Mouse (Mus musculus) activated CD4-positive, CD25-positive, alpha-beta regulatory T cell (primary cell): ENCODE data around the gene Fmo4. TPM values are rescaled to one million over a fixed set of nuclear protein-coding genes. Genes with fewer than 3 reads are reported as not detected.

Source experiments
- polyA plus RNA-seq, 2 experiments: library from polyadenylated mRNA; unstranded; fragments of 100-300 nt; shearing (Covaris generic); gene quantifications; one replicate each; pipeline ENCODE4 v1.2.1; 2017

Fmo4 gene
- under 1 TPM in 1 of 2 experiments, not detected in 1; 0.17 TPM for polyA plus RNA-seq

GRCm38 (mm10) chr1:162813836-162814156 is at the start of gene Fmo4:
Gene Fmo4, minus strand, starts transcription at chr1:162813972.

Other genes with a start within 250 kb of the Fmo4 start
- gene Vamp4, start 243.5 kb downstream of the Fmo4 start, polyA plus RNA-seq, result 10 to 100 TPM; 90.5 to 95.6 TPM
- gene Myoc, start 174.8 kb downstream of the Fmo4 start, polyA plus RNA-seq, result not detected
- gene Myocos, start 155.8 kb downstream of the Fmo4 start, polyA plus RNA-seq, result under 1 TPM in 1 of 2 experiments, not detected in 1; 0.42 TPM
- gene Prrc2c, start 73.4 kb downstream of the Fmo4 start, polyA plus RNA-seq, result 100 to 1,000 TPM; 182 to 202 TPM
- under 1 TPM in 1 of 2 experiments, not detected in 1; 0.42 TPM for gene Fmo1, start 52.6 kb upstream of the Fmo4 start, polyA plus RNA-seq
- gene Fmo2, start 84.8 kb upstream of the Fmo4 start, polyA plus RNA-seq, result not detected
- gene Fmo6, start 123.5 kb upstream of the Fmo4 start, polyA plus RNA-seq, result under 1 TPM in 1 of 2 experiments, not detected in 1; 0.10 TPM
- gene Fmo3, start 170.6 kb upstream of the Fmo4 start, polyA plus RNA-seq, result under 1 TPM in 1 of 2 experiments, not detected in 1; 0.22 TPM